Mouse (Mus musculus) telencephalon, adult 2 months (tissue): ENCODE results near the gene Art4.
"Not testable (repeated sequence)": the region's sequence is repeated elsewhere in the genome, so short reads cannot be mapped to it uniquely, and the experiment has no call there.

ENCODE experiments used
- DNase-seq: peaks from one replicate; pipeline ENCODE4 v3.0.0-alpha.2; 2011; ENCODE audit warnings: low read depth, low spot score

Art4 gene

DNA sequence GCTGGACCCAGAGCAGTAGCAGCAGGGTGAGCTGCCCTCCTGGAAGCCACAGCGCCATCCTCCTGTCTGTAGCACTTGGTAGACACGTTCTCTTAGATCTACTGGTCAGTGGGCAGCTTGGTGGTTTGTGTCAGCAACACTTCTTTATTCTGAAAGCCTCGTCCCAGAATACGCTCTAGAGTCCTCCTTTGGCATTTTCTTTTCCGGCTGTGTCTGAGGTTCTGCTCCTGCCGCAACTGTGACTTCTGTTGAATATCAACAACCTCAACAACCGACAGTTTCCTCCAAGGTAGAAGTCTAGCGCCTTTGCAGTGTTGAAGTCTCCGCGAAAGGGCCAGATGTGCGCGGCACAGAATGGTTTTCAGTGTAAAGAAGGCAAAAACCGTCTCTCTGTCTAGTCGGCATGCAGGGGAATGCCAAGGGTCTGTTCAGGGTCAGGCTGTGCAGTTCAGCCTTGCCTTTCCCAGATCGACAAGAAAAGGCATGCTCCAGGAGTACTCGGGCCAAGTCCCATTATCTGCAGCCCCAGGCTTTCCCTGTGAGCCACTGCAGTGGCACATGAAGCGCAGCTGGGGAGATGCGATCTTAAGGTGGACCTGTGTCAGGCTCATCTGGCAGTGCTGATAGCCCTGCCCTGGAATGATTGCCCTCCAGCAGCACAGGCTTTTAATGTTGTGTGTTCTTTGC lies at the start of gene Art4:
Gene Art4 (minus strand): TSS at position 548 of the 687 bp plus-strand sequence.
- no peak for DNase-seq

DNA sequence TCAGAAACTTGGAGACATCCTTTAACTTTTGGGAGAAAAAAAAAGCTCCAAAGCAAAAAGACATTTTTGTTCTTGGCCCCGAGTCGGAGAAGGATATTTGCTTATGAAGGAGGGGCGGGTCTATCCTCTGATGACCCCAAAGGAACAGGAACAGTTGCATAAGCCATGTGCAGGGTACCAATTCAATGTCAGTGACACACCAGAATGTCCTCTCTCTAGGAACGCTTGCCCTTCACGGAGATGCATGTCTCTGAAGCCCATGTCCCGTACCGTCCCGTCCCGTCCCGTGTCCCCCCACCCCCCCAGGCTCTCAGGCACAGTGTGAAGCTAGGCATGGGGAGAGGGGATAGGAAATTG lies 49.4 kb upstream of the Art4 start:
- no peak for DNase-seq

GRCm38 (mm10) chr6:136906283-136906936 lies 48.9 kb upstream of the Art4 start:
- DNase-seq: no peak

- no peak for DNase-seq
Observed at GRCm38 (mm10) chr6:136903885-136904470, 46.4 kb upstream of the Art4 start.

DNA sequence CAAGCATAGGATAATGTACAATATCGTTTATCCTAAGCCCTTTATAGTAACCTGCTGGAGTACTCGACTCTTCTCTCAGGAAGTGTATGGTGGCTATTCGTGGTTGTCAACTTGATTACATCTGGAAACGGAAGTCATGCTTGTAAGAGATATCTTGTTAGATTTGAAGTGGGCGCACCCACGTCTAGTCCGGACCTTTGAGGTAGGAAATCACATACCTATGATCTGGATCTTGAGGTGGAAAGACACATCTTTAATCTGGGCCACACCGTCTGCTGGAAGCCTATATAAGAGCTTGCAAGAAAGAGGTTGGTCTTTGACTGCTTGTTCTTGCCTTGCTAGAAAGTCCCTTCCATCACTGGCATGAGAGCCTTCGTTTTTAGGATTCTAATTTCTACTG lies 45.0 kb upstream of the Art4 start:
- DNase-seq: no peak

- DNase-seq: no peak
Observed at GRCm38 (mm10) chr6:136901010-136901409, 43.5 kb upstream of the Art4 start.

GRCm38 (mm10) chr6:136900369-136901009 lies 43.0 kb upstream of the Art4 start:
- no peak for DNase-seq

GRCm38 (mm10) chr6:136898954-136899353 lies 41.4 kb upstream of the Art4 start:
- no peak for DNase-seq

GRCm38 (mm10) chr6:136898222-136898621 lies 40.7 kb upstream of the Art4 start:
- no peak for DNase-seq

- no peak for DNase-seq
Observed at GRCm38 (mm10) chr6:136897789-136898188, 40.3 kb upstream of the Art4 start.

DNA sequence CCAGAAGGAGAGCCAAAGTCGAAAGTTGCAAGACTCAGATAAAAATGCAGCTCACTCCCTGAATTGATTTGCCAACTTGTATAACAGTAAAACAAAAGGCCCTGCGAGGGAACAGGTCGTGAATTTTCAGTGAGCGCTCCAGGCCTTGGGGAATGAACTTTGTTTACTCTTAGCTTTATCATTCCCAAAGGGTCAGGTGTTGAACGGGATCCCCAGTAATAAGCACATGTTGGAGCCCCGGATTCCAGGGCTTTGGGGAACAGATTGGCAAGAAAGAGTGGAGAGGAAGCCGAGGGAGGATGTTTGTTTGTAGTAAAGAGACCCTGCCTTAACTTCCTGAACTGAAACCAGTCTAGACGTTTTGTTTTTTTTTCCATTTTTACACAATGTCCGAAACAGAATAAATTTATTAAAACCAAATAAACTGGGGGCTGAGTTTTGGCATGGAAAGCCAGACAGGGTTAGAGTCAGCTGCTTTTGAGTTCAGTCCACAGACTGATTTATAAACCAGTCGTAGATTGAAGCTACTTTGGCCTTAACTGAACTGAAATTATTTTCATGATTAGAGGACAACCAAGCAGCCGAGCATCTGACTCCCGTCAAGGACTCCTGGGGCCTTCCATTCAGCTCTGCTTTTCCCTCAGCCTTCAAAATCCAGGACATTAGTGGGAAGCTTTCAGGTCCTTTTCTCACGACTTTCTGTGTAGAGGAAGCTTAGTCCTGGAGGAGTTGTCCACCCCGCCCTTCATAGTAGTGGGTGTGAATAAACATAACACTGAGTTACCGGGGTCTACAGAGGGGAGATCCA lies 37.2 kb upstream of the Art4 start:
- DNase-seq: no peak

GRCm38 (mm10) chr6:136892002-136892401 lies 34.5 kb upstream of the Art4 start:
- DNase-seq: no peak

DNA sequence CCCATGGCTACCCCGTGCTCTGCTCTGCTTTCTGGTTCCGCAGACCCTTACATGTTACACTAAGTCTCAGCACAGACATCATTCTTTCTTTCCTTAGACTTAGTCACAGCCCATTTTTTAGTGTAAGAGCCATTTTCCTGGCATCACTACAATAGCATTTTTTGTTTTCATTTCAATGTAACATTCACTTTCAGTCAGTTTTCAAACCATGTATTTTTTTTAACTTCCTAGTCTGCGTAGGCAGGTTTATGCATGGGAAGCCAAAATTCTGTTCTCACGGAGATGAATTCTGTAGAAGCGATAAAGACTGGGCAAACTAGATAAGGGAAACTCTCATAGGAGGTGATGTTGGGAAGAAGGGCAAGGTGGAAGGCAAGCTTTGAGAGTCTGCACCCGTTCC lies 32.0 kb upstream of the Art4 start:
- peak; percentile 45 for DNase-seq

DNA sequence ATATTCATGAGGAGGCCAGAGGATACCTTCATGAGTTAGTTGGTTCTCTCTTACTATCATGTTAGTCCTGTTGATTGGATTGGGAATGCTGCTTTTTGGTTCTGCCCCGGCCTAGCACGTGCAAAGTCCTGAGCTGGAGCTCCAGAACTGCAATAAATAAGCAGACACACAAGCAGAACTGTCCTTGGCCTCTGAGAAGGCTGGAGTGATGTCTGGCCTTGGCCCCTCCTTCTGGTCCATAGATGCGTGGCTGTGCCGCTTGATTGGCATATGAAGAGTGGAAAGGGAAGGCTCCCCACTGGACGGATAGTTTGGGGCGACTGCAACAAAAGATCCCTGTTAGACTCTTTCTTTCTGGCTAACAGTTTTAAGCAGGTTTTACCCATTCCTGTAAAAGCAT lies 31.5 kb upstream of the Art4 start:
- DNase-seq: no peak

DNA sequence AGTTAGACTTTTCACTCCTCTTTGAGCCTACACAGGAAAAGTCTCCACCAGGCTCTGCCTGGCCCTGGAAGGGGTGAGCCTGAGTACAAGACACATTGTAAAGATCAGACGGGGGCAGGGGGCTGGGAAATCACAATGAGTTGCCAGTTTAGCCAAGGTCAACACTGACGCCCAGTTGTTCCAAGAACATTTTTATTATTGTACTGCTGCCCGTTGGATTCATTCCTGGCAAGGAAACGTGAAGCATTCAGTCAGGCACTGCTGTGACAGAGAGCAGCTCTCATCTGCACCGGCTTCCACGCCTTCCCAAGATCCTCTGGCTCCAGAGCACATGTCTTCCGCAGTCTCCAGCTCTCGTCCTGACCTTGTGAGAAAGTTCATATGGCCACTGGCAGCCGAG lies 30.3 kb upstream of the Art4 start:
- no peak for DNase-seq

- DNase-seq: not testable (repeated sequence)
Observed at GRCm38 (mm10) chr6:136884766-136885165, 27.2 kb upstream of the Art4 start.

GRCm38 (mm10) chr6:136883961-136884360 lies 26.4 kb upstream of the Art4 start:
- no peak for DNase-seq

DNA sequence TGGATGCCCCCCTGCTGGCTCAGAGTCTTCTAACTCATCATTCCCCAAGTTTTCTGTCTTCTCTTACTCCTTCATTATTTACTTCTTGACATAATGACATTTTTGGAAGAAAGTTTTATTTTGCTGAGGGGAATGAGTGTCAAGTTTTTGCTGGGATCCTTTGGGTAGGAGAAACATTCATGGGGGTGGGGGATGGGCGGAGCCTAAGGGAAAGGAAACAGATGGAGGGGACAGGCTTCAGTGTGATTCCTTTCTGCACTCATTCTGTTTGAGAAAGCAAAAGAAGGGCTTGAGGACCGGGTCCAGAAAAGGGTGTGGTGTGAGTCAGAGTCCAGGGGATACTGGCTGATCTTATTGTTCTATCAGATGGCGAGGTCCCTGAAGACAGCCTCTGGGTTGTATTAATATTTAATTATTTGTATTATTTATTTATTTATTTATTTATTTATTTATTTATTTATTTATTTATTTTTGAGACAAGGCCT lies 25.9 kb upstream of the Art4 start:
- DNase-seq: no peak

- DNase-seq: no peak
Observed at GRCm38 (mm10) chr6:136881678-136882077, 24.1 kb upstream of the Art4 start.

GRCm38 (mm10) chr6:136875670-136876069 lies 18.1 kb upstream of the Art4 start, which contains the start of gene Mgp:
Gene Mgp, minus strand, starts transcription at chr6:136875823.
- DNase-seq: peak; percentile 48

DNA sequence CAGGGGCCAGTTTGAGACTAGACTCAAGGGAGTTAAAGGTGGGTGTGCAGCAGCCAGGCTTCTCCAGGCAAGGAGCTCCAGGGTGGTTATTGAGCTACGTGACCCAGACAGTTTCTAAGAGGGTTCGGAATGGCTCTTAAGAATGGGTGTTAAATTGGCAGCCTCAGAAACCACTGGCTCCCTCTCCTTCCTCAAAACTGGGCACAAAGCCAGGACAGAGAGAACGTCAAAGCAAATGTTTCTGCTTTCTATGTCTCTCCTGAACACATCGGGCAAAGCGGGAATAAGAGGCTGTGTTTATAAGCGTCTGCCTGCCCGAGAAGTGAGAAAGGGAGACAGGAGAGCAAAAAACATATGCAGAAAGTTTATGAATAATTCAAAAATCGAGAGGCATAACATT lies 17.1 kb upstream of the Art4 start:
- no peak for DNase-seq

DNA sequence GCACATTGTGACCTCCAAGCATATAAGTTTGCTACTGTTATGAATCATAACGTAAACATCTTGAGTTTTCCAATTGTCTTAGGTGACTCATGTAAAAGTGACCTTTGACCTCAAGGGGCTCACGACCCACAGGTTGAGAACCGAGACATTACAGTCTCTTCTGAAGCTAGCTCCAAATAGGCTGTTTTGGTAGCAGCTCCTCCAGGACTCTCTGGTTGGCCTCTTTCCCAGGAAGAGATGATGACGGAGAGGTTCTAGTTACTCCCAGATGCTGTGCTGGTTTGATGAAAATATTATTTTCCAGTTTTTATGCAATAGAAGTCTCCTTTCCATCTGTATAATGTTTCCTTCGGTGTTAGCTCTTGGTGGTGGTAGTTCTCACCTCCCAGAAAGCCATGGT lies 11.4 kb upstream of the Art4 start:
- DNase-seq: no peak
